Mouse (Mus musculus): ENCODE results near the gene Srd5a3. TPM values are rescaled to one million over a fixed set of nuclear protein-coding genes. Genes with fewer than 3 reads are reported as not detected.

The Srd5a3 gene
- polyA plus RNA-seq, 1 experiment from 2014 or later, result 20.1 TPM

- no peak overlapping the region for H3K27ac ChIP-seq
- H3K9ac ChIP-seq, result no peak overlapping the region
- no peak for ATAC-seq (ENCODE audit: low FRiP score, low read depth)
- no peaks in the 10 kb centered on the region for H3K27me3 ChIP-seq (replicated peaks)
- no peaks in the 10 kb centered on the region for H3K36me3 ChIP-seq
- no peak overlapping the region for H3K4me3 ChIP-seq
- H3K4me2 ChIP-seq (replicated peaks), result no peak overlapping the region
- WGBS, result 85% methylated on average over 5 of the region's 5 CpGs
- no peaks in the 10 kb centered on the region for H3K9me3 ChIP-seq
- H3K4me1 ChIP-seq, result no peaks in the 10 kb centered on the region
Measured at GRCm38 (mm10) chr5:76179791-76180190, 39.7 kb downstream of the Srd5a3 start.

DNA sequence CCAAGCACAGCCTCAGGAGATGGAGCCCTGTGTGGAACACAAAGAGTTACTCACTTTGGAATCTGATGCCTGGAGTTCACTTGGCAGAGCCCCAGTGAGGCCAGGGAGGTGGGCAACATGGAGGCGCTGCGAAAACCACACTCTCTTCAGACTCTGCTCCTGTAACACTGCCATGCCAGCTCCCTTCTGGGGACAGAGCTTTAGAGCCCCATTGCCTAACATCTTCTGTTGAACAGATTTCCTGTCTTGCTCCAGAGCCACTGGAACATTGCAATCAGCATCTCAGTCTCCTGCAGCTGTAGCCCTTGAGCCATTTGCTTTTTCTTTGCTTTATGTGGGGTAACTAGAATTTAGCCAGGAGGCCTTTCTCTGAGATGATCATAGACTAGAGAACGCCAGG is 42.3 kb downstream of the Srd5a3 start:
- no peaks in the 10 kb centered on the region for H3K9me3 ChIP-seq
- 81% methylated on average over 3 of the region's 3 CpGs for WGBS
- H3K4me2 ChIP-seq (replicated peaks), result no peak overlapping the region
- no peak overlapping the region for H3K9ac ChIP-seq
- peaks cover 14% of the 10 kb centered on the region for H3K4me1 ChIP-seq
- no peak overlapping the region for H3K27ac ChIP-seq
- H3K4me3 ChIP-seq, result no peak overlapping the region
- no peaks in the 10 kb centered on the region for H3K27me3 ChIP-seq (replicated peaks)
- ATAC-seq (ENCODE audit: low FRiP score, low read depth), result no peak
- no peaks in the 10 kb centered on the region for H3K36me3 ChIP-seq

DNA sequence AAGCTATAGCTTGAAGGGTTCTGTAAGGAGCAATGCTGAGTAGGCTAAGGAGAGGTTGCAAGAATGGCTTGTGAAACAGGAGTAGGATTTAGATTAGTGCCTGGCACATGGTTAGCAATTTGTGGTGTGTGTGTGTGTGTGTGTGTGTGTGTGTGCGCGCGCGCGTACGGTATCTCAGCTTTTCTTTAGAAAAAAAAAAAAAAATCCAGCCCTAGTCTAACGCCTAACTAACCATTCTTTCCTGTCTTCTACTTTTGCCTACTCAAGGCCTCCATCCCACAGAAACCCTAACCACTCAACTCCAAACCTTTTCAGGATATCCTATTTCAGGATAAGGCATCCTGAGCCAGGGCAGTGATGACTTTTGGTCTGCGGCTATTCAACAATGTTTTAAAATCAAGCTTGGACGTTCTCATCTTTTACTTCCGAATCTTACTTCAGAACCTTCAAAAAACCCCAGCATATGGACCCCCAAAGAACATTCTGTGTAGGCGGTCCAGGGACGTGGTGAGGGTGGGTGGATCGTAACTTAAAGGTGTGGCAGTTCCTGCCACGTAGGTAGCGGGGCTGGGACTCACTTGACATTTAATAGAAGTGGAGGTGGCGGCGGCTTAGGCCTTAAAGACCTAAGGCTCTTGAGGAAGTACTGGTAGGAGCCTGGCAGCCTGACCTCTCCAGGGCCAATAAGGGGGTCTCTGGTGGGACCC is 43.1 kb downstream of the Srd5a3 start:
- no peaks in the 10 kb centered on the region for H3K36me3 ChIP-seq
- H3K27ac ChIP-seq, result peak overlapping the region; percentile 95; the same call in 1 of the 2 replicates
- peak overlapping the region; percentile 97 for H3K9ac ChIP-seq
- peak overlapping the region; percentile 95 for H3K4me3 ChIP-seq
- 44% methylated on average over 17 of the region's 17 CpGs for WGBS
- no peak for ATAC-seq (ENCODE audit: low FRiP score, low read depth)
- H3K4me2 ChIP-seq (replicated peaks), result peak overlapping the region; percentile 78
- H3K4me1 ChIP-seq, result peaks cover 14% of the 10 kb centered on the region
- H3K27me3 ChIP-seq (replicated peaks), result no peaks in the 10 kb centered on the region
- no peaks in the 10 kb centered on the region for H3K9me3 ChIP-seq

DNA sequence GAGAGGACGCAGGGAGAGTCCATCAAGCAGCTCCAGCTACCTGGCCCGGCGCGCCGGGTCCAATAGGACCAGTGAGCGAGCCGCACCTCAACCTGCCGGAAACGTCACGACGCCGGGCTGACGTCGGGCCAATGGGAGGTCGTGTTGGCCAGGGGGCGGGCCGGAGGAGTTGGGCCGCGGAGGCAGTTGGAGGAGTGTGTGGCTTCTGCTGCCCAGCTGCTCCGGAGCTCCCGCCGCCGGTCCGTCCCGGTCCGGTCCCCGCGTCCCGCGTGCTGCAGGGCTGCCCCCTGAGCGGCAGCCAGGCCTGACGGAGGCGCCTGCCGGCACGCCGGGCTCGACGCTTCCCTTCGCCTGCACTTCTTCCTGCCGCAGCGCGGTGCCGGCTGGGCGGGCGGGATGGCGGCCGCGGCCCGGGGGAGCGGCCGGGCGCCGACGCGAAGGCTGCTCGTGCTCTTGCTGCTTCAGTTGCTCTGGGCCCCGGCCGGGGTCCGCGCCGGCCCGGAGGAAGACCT is 43.7 kb downstream of the Srd5a3 start, which contains the start of gene Tmem165:
Tmem165 (plus strand) TSS at position 131 of the 512 bp plus-strand sequence.
- ATAC-seq (ENCODE audit: low FRiP score, low read depth), result peak; percentile 97
- Histone ChIP-seq H3K36me3 (no peaks in the 10 kb centered on the region), H3K4me2 (replicated peaks) (peak within 1 kb of the TSS; percentile 78), H3K9ac (peak within 1 kb of the TSS; percentile 97), H3K4me1 (peaks cover 14% of the 10 kb centered on the region), H3K4me3 (peak within 1 kb of the TSS; percentile 95), H3K27ac (peak within 1 kb of the TSS; percentile 95), H3K27me3 (replicated peaks) (no peaks in the 10 kb centered on the region), H3K9me3 (no peaks in the 10 kb centered on the region)
- under 1% methylated on average over 61 of the region's 62 CpGs for WGBS

DNA sequence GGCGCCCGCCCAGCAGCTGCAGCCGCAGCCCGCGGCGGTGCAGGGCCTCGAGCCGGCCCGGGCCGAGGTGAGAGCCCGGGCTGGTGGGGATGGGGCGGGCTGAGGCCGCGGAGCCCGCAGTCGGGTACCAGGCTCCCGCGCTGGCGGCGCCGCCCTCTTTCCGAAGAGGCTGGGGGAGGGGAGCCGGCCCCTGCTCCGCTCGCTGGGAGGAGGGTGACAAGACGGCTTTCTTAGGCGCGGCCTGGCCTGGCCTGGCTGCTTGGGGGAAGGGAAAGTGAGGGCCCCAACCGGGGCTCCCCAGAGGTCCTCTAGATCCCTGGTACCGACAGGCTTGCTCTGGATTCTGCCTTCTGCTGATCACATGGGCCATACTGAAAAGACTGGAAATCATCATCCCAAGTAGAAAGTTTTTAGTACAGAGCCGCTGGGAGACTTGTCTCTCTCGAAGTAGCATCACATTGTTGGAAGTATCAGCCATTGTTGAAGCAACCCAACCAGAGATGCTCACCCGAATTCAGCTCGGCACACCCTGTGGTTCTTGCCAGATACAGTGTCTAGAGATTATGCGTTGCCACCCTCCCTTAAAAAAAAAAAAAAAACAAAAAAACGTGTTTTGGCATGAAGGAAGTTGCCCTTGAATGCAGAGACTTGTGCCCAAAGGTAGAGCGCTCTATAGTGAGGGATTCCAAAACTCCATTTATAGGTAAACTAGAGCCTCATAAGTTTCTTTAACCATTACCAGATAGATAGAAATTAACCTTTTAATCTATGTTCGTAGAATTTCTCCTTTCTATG is 44.4 kb downstream of the Srd5a3 start:
- peak overlapping the region; percentile 95 for H3K4me3 ChIP-seq
- ATAC-seq (ENCODE audit: low FRiP score, low read depth), result peak; percentile 93
- peaks cover 14% of the 10 kb centered on the region for H3K4me1 ChIP-seq
- no peaks in the 10 kb centered on the region for H3K27me3 ChIP-seq (replicated peaks)
- peak overlapping the region; percentile 95 for H3K27ac ChIP-seq
- WGBS, result 5% methylated on average over 38 of the region's 38 CpGs
- peak overlapping the region; percentile 97 for H3K9ac ChIP-seq
- peak overlapping the region; percentile 78 for H3K4me2 ChIP-seq (replicated peaks)
- no peaks in the 10 kb centered on the region for H3K9me3 ChIP-seq
- H3K36me3 ChIP-seq, result no peaks in the 10 kb centered on the region

- ATAC-seq (ENCODE audit: low FRiP score, low read depth), result no peak
- no peak overlapping the region for H3K27ac ChIP-seq
- H3K36me3 ChIP-seq, result 0 out of 2 replicates have a peak, but pooled peaks cover 5% of the 10 kb centered on the region
- H3K27me3 ChIP-seq (replicated peaks), result no peaks in the 10 kb centered on the region
- no peaks in the 10 kb centered on the region for H3K9me3 ChIP-seq
- WGBS, result 90% methylated on average over 5 of the region's 5 CpGs
- no peak overlapping the region for H3K9ac ChIP-seq
- no peak overlapping the region for H3K4me2 ChIP-seq (replicated peaks)
- no peak overlapping the region for H3K4me3 ChIP-seq
- peaks cover 14% of the 10 kb centered on the region for H3K4me1 ChIP-seq
Measured at GRCm38 (mm10) chr5:76187885-76188284, 47.8 kb downstream of the Srd5a3 start.

GRCm38 (mm10) chr5:76190609-76191008 is 50.5 kb downstream of the Srd5a3 start:
- Histone ChIP-seq H3K36me3 (peaks cover 11% of the 10 kb centered on the region; the same call in 1 of the 2 replicates), H3K9ac (no peak overlapping the region), H3K27ac (no peak overlapping the region), H3K4me2 (replicated peaks) (no peak overlapping the region), H3K27me3 (replicated peaks) (no peaks in the 10 kb centered on the region), H3K9me3 (no peaks in the 10 kb centered on the region), H3K4me3 (no peak overlapping the region), H3K4me1 (peaks cover 7% of the 10 kb centered on the region)
- ATAC-seq (ENCODE audit: low FRiP score, low read depth), result no peak
- WGBS, result 90% methylated on average over 4 of the region's 4 CpGs

GRCm38 (mm10) chr5:76193075-76193474 is 53.0 kb downstream of the Srd5a3 start:
- H3K9me3 ChIP-seq, result no peaks in the 10 kb centered on the region

DNA sequence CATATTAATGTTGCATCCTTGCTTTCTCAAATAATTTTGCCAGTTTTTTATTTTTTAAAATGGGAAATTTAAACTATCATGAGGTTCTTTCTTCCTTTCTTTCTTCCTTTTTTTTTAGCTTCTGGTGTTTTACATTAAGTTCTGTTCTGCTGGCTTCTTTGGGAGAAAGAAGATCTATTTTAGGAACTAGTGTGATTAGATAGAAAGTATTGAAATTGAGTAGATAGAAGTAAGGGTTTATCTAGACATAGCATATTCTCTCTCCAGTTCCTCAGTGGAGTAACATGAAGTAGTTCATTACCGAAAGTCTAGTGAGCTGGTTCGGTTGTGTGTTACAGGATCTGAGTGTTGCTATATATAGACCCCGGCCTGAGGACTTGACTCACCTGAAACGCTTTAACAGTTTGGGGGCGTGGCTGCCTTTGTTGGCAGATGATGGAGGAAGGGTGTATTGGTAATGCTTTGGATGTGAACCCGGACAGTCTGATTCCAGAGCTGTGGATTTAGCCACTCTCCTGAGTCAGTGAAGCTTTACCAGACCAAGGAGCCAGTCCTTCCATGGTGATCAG is 54.4 kb downstream of the Srd5a3 start:
- H3K9ac ChIP-seq, result no peak overlapping the region
- no peaks in the 10 kb centered on the region for H3K27me3 ChIP-seq (replicated peaks)
- no peaks in the 10 kb centered on the region for H3K9me3 ChIP-seq
- H3K27ac ChIP-seq, result no peak overlapping the region
- H3K4me3 ChIP-seq, result no peak overlapping the region
- 92% methylated on average over 6 of the region's 6 CpGs for WGBS
- H3K36me3 ChIP-seq, result peaks cover 19% of the 10 kb centered on the region; the same call in 1 of the 2 replicates
- no peak for ATAC-seq (ENCODE audit: low FRiP score, low read depth)
- H3K4me1 ChIP-seq, result no peaks in the 10 kb centered on the region
- no peak overlapping the region for H3K4me2 ChIP-seq (replicated peaks)

More at GRCm38 (mm10) chr5:76193075-76193474, 53.0 kb downstream of the Srd5a3 start:
- no peak overlapping the region for H3K4me3 ChIP-seq
- no peak overlapping the region for H3K27ac ChIP-seq
- ATAC-seq (ENCODE audit: low FRiP score, low read depth), result no peak
- no peaks in the 10 kb centered on the region for H3K27me3 ChIP-seq (replicated peaks)
- no peak overlapping the region for H3K4me2 ChIP-seq (replicated peaks)
- H3K4me1 ChIP-seq, result no peaks in the 10 kb centered on the region
- H3K36me3 ChIP-seq, result peaks cover 16% of the 10 kb centered on the region; the same call in 1 of the 2 replicates
- no peak overlapping the region for H3K9ac ChIP-seq

DNA sequence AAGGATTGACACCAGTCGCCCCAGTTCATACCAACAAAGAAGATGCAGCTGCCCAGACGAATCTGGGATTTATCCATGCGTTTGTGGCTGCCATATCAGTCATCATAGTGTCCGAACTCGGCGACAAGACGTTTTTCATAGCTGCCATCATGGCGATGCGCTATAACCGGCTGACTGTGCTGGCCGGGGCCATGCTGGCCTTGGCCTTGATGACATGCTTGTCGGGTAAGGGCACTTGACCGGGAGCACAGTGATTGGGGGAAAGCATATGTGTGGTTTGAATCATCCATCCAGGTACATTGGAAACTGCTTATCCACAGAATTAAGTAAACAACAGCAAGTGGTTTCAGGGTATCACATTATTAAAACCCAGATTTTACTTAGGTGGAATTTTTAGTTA is 59.3 kb downstream of the Srd5a3 start:
- ATAC-seq (ENCODE audit: low FRiP score, low read depth), result no peak
- peaks cover 44% of the 10 kb centered on the region for H3K36me3 ChIP-seq
- no peaks in the 10 kb centered on the region for H3K27me3 ChIP-seq (replicated peaks)
- H3K4me2 ChIP-seq (replicated peaks), result no peak overlapping the region
- no peaks in the 10 kb centered on the region for H3K4me1 ChIP-seq
- no peak overlapping the region for H3K27ac ChIP-seq
- H3K9me3 ChIP-seq, result no peaks in the 10 kb centered on the region
- H3K4me3 ChIP-seq, result no peak overlapping the region
- 90% methylated on average over 13 of the region's 13 CpGs for WGBS
- no peak overlapping the region for H3K9ac ChIP-seq

GRCm38 (mm10) chr5:76203171-76203570 is 63.1 kb downstream of the Srd5a3 start:
- ATAC-seq (ENCODE audit: low FRiP score, low read depth), result no peak
- peaks cover 65% of the 10 kb centered on the region for H3K36me3 ChIP-seq
- no peaks in the 10 kb centered on the region for H3K4me1 ChIP-seq
- H3K9ac ChIP-seq, result no peak overlapping the region
- no peaks in the 10 kb centered on the region for H3K9me3 ChIP-seq
- H3K4me3 ChIP-seq, result no peak overlapping the region
- H3K27ac ChIP-seq, result no peak overlapping the region
- no peak overlapping the region for H3K4me2 ChIP-seq (replicated peaks)
- H3K27me3 ChIP-seq (replicated peaks), result no peaks in the 10 kb centered on the region
- WGBS, result 93% methylated on average over 3 of the region's 3 CpGs
